Mouse (Mus musculus): Measurements from ENCODE around the gene Fn3k. TPM values are rescaled to one million over a fixed set of nuclear protein-coding genes. Genes with fewer than 3 reads are reported as not detected.

The Fn3k gene
- 10 to 100 TPM; 40.7 to 57.9 (median 49.9) TPM for total RNA-seq (2022)

GRCm38 (mm10) chr11:121434156-121435155 is at the start of gene Fn3k:
Gene Fn3k (plus strand): TSS chr11:121434913.
- DNase-seq (ENCODE audit: low spot score in 2 of 2): peak; percentile 94 to 96

DNA sequence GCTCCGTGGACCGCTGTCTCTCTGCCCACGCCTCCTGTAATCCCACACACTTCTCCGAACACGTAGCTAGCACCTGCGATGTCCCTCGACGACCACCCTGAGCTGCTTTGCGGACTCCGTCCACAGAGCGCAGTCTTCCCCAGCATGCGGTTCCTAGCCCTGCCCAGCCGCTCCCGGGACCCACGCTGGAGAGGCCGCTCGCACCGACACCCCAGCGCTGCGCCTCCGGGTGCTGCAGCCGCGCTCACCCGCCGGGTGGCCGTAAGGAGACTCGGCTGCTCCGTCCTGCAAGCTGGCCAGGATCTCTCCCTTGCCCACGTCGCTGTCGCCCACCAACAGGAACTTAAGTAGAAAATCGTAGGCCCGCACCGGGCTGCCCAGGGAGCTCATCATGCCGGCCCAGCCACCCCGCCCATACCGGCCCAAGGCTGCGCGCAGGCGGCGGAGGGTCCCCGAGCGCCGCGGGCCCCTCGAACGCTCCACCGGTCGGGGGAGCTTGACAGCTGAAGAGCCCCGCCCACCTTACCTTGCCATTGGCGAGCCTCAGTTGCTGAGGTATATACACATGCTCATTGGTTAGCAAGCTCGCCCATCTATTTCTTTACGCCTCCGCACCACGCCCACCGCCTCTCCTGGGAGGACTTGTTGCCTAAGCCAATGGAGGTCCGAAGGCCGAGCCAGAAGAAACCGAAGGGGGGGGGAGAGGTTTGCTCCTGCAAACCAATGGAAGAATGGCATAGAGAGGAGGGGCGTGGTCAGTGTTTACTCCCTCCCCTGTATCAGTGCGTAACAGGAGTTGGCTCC is 46.8 kb upstream of the Fn3k start, which contains the start of gene Rab40b:
Gene Rab40b (minus strand): TSS at position 502 of the 804 bp plus-strand sequence.
- DNase-seq (ENCODE audit: low spot score in 2 of 2): peak; percentile 94 to 97

DNA sequence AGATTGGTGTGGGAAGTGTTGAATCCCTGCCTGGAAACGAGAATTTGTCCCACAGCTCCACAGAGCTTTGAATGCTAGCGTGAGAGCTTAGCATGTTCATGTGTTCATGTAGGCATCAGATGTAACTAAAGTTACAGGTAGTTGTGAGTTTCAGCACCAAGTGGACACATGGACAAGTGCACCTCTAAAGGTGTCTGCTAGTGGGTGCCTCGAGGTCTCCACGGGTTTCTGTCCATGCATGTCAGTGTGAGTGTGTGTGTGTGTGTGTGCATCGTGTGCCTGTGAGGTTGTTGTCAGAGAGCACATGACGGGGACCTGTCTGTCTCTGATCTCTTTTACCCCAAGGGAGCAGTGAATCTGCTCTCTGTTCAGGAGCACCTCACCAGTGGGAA is 46.2 kb upstream of the Fn3k start:
- no peak for DNase-seq (ENCODE audit: low spot score in 2 of 2)

DNA sequence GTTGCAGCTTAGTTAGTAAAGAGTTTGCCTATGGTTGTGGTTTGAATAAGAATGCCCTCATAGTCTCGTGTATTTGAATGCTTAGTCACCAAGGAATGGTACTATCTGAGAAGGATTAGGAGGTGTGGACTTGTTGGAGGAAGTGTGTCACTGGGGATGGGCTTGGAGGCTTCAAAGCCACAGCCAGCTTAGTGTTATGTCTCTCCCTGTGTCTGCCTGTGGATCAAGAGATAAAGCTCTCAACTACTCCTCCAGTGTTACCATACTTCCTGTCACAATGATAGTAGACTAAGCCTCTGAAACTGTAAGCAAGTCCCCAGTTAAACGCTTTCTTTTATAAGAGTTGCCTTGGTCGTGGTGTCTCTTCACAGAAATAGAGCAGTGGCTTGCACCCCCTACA is 43.9 kb upstream of the Fn3k start:
- no peak for DNase-seq (ENCODE audit: low spot score in 2 of 2)

- no peak for DNase-seq (ENCODE audit: low spot score in 2 of 2)
Observed at GRCm38 (mm10) chr11:121392405-121392804, 42.3 kb upstream of the Fn3k start.

DNA sequence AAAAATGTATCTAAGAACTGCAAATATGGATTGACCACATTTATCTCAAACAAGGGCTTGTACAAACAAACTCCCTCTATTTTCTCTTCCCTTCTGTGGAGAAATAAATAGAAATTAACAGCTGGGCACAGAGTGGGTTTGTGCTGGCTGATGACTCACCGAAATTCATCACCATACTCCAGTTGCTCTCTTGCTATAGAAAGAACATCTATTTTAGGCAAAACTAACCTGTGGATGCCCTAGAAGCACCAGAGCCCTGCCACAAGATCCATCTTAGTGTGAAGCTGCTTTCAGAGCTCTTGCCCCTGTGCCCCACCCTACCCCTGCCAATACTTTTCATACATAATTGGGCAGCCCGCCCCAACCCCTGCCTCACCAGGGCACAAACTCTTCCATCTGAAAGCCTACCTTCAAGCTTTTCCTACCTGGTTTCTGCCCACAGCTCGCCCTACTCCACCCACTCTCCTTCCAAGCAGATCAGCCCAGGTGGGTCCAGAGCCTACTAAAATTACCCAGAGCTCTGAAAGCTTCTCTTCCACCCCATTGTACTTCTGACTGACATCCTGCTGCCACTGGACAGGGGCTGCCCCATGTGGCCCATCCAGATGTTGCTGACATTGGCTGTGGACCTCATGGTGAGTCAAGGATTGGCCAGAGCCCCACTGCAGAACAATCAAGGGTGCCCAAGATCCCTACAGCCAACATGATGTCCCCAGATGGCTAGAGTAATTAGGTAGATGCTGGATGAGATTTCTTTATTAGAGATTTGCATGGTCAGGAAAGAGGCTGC is 27.2 kb upstream of the Fn3k start:
- no peak for DNase-seq (ENCODE audit: low spot score in 2 of 2)

DNA sequence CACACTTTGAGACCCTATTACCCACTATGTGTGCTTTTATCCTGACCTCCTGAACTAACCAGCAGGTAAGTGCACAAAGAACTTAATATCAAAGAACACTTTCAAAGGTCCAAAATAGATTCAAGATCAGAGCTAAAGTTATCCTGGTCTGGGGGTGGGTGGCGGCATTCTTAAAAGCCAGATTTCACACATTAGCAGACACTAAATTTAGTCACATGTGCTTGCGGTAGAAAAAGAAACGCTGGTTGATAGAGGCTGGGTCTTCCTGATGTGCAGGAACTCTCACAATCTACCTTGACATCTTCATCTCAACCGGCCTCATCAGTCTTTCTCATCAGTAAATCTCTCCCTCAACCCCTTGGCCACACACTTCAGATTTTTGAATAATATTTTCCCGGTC is 20.0 kb upstream of the Fn3k start:
- DNase-seq (ENCODE audit: low spot score in 2 of 2): no peak

- no peak for DNase-seq (ENCODE audit: low spot score in 2 of 2)
Observed at GRCm38 (mm10) chr11:121415351-121415750, 19.4 kb upstream of the Fn3k start.

GRCm38 (mm10) chr11:121417971-121418370 is 16.7 kb upstream of the Fn3k start:
- DNase-seq (ENCODE audit: low spot score in 2 of 2): no peak

DNA sequence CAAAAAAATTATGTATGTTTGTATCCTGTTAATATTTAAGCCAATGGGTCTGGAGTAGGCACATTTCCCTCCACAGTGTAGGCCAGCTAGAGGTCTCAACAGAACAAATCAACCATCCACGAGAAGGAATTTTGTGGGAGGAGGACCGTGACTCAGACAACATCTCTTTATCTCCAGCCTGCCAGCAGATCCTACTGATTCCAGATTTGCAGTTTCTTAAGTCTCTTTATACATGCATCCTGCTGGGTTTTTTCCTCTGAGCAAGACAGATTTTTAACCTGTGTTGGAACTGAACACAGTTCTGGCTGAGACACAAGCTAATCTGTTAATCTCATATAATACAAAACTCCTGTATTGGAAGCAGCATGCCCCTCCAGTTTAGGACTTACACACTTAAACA is 15.8 kb upstream of the Fn3k start:
- DNase-seq (ENCODE audit: low spot score in 2 of 2): no peak

DNA sequence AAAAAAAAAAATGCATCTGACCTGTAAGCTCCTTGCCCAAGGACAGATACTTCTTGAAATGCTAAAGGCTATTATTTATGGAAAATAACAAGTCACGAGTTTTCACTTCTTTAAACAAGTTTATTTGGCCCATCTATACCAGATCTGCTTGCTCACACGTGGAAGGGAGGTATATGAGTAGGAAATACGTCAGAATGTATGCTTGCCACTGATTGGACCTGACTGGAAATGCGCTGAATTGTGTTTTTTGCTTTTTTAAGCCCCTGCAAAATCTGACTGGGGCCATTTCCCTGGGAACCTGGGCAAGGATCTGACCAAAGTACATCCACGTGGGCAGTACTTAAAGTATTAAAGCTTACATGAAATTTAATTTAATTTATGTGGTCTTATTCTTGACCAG is 14.3 kb upstream of the Fn3k start:
- DNase-seq (ENCODE audit: low spot score in 2 of 2): no peak

DNA sequence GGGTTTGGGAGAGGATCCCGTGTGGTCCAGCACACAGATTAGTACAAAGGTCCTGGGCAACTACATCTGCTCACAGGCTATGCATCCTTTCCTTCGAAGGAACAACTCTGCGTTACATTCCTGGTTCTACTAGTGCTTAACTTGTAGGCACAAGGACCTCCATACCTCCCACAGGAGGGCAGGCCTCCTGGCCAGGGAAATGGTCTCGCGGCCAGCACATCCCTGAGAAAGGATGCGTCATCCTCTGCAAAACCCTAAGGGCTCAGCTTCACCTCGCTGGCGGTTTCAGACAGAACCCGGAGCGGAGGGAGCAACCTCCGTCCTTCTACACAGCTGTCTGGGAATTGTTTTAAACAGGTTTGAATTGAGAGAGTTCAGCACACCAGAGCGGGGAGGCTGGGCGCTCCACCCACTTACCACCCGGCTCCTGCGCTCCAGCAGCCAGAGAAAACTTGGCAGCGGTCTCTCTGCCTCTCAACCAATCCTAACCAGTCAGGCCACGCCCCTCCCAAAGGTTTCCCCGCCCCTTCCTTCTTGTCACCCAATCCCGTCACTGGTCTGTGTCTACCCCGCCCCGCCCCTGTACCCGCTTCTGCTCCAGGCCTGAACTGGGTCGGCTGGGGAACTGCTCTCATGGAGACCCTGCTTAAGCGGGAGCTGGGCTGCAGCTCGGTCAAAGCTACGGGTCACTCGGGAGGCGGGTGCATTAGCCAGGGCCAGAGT is 13.7 kb upstream of the Fn3k start, which contains the start of gene Fn3krp:
Gene Fn3krp (plus strand): TSS at position 572 of the 723 bp plus-strand sequence.
- peak; percentile 99 for DNase-seq (ENCODE audit: low spot score in 2 of 2)

DNA sequence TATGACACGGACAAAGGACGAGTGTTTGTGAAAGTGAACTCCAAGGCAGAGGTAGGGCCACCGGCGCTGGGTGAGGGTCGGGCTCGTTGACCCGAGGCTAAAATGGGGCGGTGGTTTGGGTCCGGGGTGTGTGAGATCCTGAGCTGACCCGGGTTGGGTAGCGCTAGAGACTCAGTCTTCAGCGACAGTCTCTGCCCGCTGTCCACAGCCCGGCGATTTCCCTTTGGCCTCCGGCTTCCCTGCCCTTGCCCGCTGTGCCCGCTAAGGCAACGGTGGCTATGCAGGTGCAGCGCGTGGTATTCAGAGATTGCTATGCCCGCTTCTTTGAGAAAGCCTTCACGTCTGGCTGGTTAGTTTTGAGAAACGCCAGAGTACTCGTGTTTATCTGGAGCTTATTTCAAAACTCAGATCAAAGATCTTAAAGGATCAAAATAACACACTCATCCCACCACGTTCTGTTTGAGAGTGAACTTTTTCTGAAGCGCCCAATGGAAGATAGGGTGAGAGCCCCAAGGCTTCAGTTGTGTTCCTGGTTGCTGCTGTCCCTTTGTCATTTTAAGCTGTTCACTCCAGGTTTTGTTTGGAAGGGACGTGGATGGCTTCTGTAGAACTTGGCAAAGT is 13.1 kb upstream of the Fn3k start:
- DNase-seq (ENCODE audit: low spot score in 2 of 2): no peak

GRCm38 (mm10) chr11:121433397-121433796 is 1.3 kb upstream of the Fn3k start:
- no peak for DNase-seq (ENCODE audit: low spot score in 2 of 2)

GRCm38 (mm10) chr11:121437236-121437635 is 2.5 kb downstream of the Fn3k start:
- DNase-seq (ENCODE audit: low spot score in 2 of 2): no peak

- DNase-seq (ENCODE audit: low spot score in 2 of 2): no peak
Observed at GRCm38 (mm10) chr11:121439686-121440292, 5.1 kb downstream of the Fn3k start.

DNA sequence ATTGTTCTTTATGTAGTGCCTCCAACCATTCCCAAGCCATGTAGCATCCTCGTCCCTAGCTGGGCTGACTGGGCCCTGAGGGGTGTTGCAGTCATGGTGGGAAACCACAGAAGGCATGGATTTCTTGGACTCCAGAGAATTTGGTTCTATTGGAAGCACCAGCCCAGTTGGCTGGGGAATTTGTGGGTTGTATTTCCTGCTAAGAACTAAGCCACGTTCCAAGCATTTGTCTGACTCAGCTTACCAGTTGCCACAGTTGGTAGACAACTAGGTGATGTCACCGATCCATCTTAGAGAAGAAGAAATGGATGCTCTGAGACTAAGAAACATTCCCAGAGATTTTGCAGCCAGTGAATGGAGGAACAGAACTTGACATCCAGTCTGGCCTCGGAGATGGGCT is 6.9 kb downstream of the Fn3k start:
- DNase-seq (ENCODE audit: low spot score in 2 of 2): no peak

GRCm38 (mm10) chr11:121442076-121442475 is 7.4 kb downstream of the Fn3k start:
- DNase-seq (ENCODE audit: low spot score in 2 of 2): no peak

DNA sequence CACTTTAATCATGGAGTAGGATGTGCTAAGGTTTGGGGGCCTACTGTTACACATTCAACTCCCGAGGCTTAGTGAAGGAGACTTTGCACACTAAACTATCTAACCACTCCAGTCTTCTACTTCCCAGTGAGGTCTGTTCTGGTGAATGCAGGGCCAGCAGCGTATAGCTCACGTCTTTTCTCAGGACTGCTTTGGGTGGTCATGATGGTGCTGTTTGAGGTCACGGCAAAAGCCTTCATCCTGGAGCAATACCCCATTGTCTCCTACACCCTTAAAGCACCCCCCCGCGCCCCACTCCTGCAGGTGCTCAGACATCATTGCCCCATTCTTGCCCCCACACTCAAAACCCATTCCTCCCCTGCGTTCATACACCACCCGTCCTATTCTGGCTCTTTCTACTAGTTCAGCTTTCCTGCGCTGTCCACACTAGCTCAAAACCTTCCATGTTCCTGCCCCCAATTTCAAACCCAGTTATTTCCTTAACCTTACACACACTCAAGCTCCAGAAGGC is 16.6 kb downstream of the Fn3k start:
- no peak for DNase-seq (ENCODE audit: low spot score in 2 of 2)

Measured in layer of hippocampus, adult 8-10 months (tissue).